Mouse (Mus musculus): Measurements from ENCODE around the gene Palm2. TPM values are rescaled to one million over a fixed set of nuclear protein-coding genes. Genes with fewer than 3 reads are reported as not detected.
A peak's percentile ranks its signal among the peaks of the same experiment; 100 is the strongest.
"Not testable (repeated sequence)": the region's sequence is repeated elsewhere in the genome, so short reads cannot be mapped to it uniquely, and the experiment has no call there.

Palm2 gene
- polyA plus RNA-seq (2016; fragmentation: Nextera tagmentation; extraction: Ambion mirVana): 9.2 and 13.2 TPM in 2 replicates

GRCm38 (mm10) chr4:57433941-57434704 lies at the start of gene Palm2:
Palm2 (plus strand) TSS chr4:57434247.
- WGBS: under 1% methylated on average over 67 of the region's 67 CpGs
- Histone ChIP-seq H3K9ac (replicated peaks) (peak within 1 kb of the TSS; percentile 68), H3K4me2 (peak within 1 kb of the TSS; percentile 100), H3K27ac (no peak within 1 kb of the TSS), H3K4me1 (replicated peaks) (peaks cover 6% of the 10 kb centered on the region; the same call in 1 of the 2 replicates), H3K27me3 (peaks cover 56% of the 10 kb centered on the region), H3K36me3 (no peaks in the 10 kb centered on the region), H3K4me3 (replicated peaks) (peak within 1 kb of the TSS; percentile 68), H3K9me3 (no peaks in the 10 kb centered on the region)
- peak; percentile 73 for ATAC-seq (ENCODE audit: insufficient number of reproducible peaks, insufficient read depth, low FRiP score, low TSS enrichment, low read depth)

GRCm38 (mm10) chr4:57384355-57384754 lies 49.7 kb upstream of the Palm2 start:
- no peaks in the 10 kb centered on the region for H3K27me3 ChIP-seq
- H3K4me1 ChIP-seq (replicated peaks): no peaks in the 10 kb centered on the region
- H3K9ac ChIP-seq (replicated peaks): no peak overlapping the region
- no peaks in the 10 kb centered on the region for H3K36me3 ChIP-seq
- H3K4me2 ChIP-seq: no peak overlapping the region
- no peak overlapping the region for H3K27ac ChIP-seq
- 83% methylated on average over 2 of the region's 2 CpGs for WGBS
- H3K9me3 ChIP-seq: no peaks in the 10 kb centered on the region
- no peak overlapping the region for H3K4me3 ChIP-seq (replicated peaks)
- no peak for ATAC-seq (ENCODE audit: insufficient number of reproducible peaks, insufficient read depth, low FRiP score, low TSS enrichment, low read depth)

GRCm38 (mm10) chr4:57391103-57391502 lies 42.9 kb upstream of the Palm2 start:
- Histone ChIP-seq H3K9ac (replicated peaks) (no peak overlapping the region), H3K4me3 (replicated peaks) (no peak overlapping the region), H3K4me2 (no peak overlapping the region), H3K4me1 (replicated peaks) (no peaks in the 10 kb centered on the region), H3K9me3 (peaks cover 5% of the 10 kb centered on the region; the same call in 1 of the 2 replicates), H3K27me3 (no peaks in the 10 kb centered on the region), H3K36me3 (no peaks in the 10 kb centered on the region), H3K27ac (no peak overlapping the region)
- WGBS: 55% methylated on average over 8 of the region's 8 CpGs
- no peak for ATAC-seq (ENCODE audit: insufficient number of reproducible peaks, insufficient read depth, low FRiP score, low TSS enrichment, low read depth)

- no peak overlapping the region for H3K9ac ChIP-seq (replicated peaks)
- no peaks in the 10 kb centered on the region for H3K4me1 ChIP-seq (replicated peaks)
- H3K36me3 ChIP-seq: no peaks in the 10 kb centered on the region
- H3K27me3 ChIP-seq: no peaks in the 10 kb centered on the region
- H3K4me3 ChIP-seq (replicated peaks): no peak overlapping the region
- H3K9me3 ChIP-seq: peaks cover 5% of the 10 kb centered on the region; the same call in 1 of the 2 replicates
- no peak for ATAC-seq (ENCODE audit: insufficient number of reproducible peaks, insufficient read depth, low FRiP score, low TSS enrichment, low read depth)
- H3K27ac ChIP-seq: no peak overlapping the region
- no peak overlapping the region for H3K4me2 ChIP-seq
- 77% methylated on average over 9 of the region's 9 CpGs for WGBS
Measured at GRCm38 (mm10) chr4:57396414-57396813, 37.6 kb upstream of the Palm2 start.

- H3K27ac ChIP-seq; H3K4me2 ChIP-seq; H3K4me1 ChIP-seq (replicated peaks); H3K27me3 ChIP-seq; H3K9me3 ChIP-seq; ATAC-seq (ENCODE audit: insufficient number of reproducible peaks, insufficient read depth, low FRiP score, low TSS enrichment, low read depth); H3K9ac ChIP-seq (replicated peaks); H3K4me3 ChIP-seq (replicated peaks); H3K36me3 ChIP-seq: not testable (repeated sequence)
- WGBS: 48% methylated on average over 6 of the region's 6 CpGs
Measured at GRCm38 (mm10) chr4:57412385-57412784, 21.7 kb upstream of the Palm2 start.

- WGBS: 36% methylated on average over 7 of the region's 7 CpGs
- no peak for ATAC-seq (ENCODE audit: insufficient number of reproducible peaks, insufficient read depth, low FRiP score, low TSS enrichment, low read depth)
- H3K9ac ChIP-seq (replicated peaks): no peak overlapping the region
Measured at GRCm38 (mm10) chr4:57413016-57413415, 21.0 kb upstream of the Palm2 start.

GRCm38 (mm10) chr4:57413670-57414069 lies 20.4 kb upstream of the Palm2 start:
- H3K36me3 ChIP-seq; H3K4me1 ChIP-seq (replicated peaks); H3K9ac ChIP-seq (replicated peaks); H3K4me2 ChIP-seq; H3K27me3 ChIP-seq; H3K4me3 ChIP-seq (replicated peaks); ATAC-seq (ENCODE audit: insufficient number of reproducible peaks, insufficient read depth, low FRiP score, low TSS enrichment, low read depth); H3K9me3 ChIP-seq; H3K27ac ChIP-seq: not testable (repeated sequence)
- WGBS: 92% methylated on average over 11 of the region's 11 CpGs

More at GRCm38 (mm10) chr4:57413016-57413415, 21.0 kb upstream of the Palm2 start:
- H3K36me3 ChIP-seq: no peaks in the 10 kb centered on the region
- H3K27me3 ChIP-seq: no peaks in the 10 kb centered on the region
- no peaks in the 10 kb centered on the region for H3K4me1 ChIP-seq (replicated peaks)
- no peak overlapping the region for H3K4me2 ChIP-seq
- H3K27ac ChIP-seq: no peak overlapping the region
- H3K4me3 ChIP-seq (replicated peaks): no peak overlapping the region
- no peaks in the 10 kb centered on the region for H3K9me3 ChIP-seq

- no peak overlapping the region for H3K27ac ChIP-seq
- no peak overlapping the region for H3K4me2 ChIP-seq
- no peaks in the 10 kb centered on the region for H3K36me3 ChIP-seq
- 90% methylated on average over 7 of the region's 7 CpGs for WGBS
- H3K4me1 ChIP-seq (replicated peaks): no peaks in the 10 kb centered on the region
- H3K27me3 ChIP-seq: no peaks in the 10 kb centered on the region; the same call in 1 of the 2 replicates
- H3K9me3 ChIP-seq: no peaks in the 10 kb centered on the region
- ATAC-seq (ENCODE audit: insufficient number of reproducible peaks, insufficient read depth, low FRiP score, low TSS enrichment, low read depth): no peak
- no peak overlapping the region for H3K4me3 ChIP-seq (replicated peaks)
- H3K9ac ChIP-seq (replicated peaks): no peak overlapping the region
Measured at GRCm38 (mm10) chr4:57424011-57424410, 10.0 kb upstream of the Palm2 start.

- no peaks in the 10 kb centered on the region for H3K9me3 ChIP-seq
- ATAC-seq (ENCODE audit: insufficient number of reproducible peaks, insufficient read depth, low FRiP score, low TSS enrichment, low read depth): no peak
- no peak overlapping the region for H3K4me3 ChIP-seq (replicated peaks)
- H3K4me1 ChIP-seq (replicated peaks): no peaks in the 10 kb centered on the region; the same call in 1 of the 2 replicates
- 76% methylated on average over 8 of the region's 8 CpGs for WGBS
- H3K27me3 ChIP-seq: peaks cover 20% of the 10 kb centered on the region
- no peak overlapping the region for H3K4me2 ChIP-seq
- no peak overlapping the region for H3K9ac ChIP-seq (replicated peaks)
- H3K36me3 ChIP-seq: no peaks in the 10 kb centered on the region
- no peak overlapping the region for H3K27ac ChIP-seq
Measured at GRCm38 (mm10) chr4:57428317-57428716, 5.7 kb upstream of the Palm2 start.

- no peak for ATAC-seq (ENCODE audit: insufficient number of reproducible peaks, insufficient read depth, low FRiP score, low TSS enrichment, low read depth)
- Histone ChIP-seq H3K36me3 (no peaks in the 10 kb centered on the region), H3K27ac (no peak overlapping the region), H3K4me2 (peak overlapping the region; percentile 100), H3K27me3 (peaks cover 56% of the 10 kb centered on the region), H3K9ac (replicated peaks) (peak overlapping the region; percentile 68; the same call in 1 of the 2 replicates), H3K4me3 (replicated peaks) (peak overlapping the region; percentile 68), H3K4me1 (replicated peaks) (peaks cover 6% of the 10 kb centered on the region; the same call in 1 of the 2 replicates), H3K9me3 (no peaks in the 10 kb centered on the region)
- 21% methylated on average over 19 of the region's 19 CpGs for WGBS
Measured at GRCm38 (mm10) chr4:57434705-57435360, 786 bp downstream of the Palm2 start.

- no peak overlapping the region for H3K4me3 ChIP-seq (replicated peaks)
- no peaks in the 10 kb centered on the region for H3K9me3 ChIP-seq
- peaks cover 6% of the 10 kb centered on the region; the same call in 1 of the 2 replicates for H3K4me1 ChIP-seq (replicated peaks)
- H3K36me3 ChIP-seq: no peaks in the 10 kb centered on the region
- H3K9ac ChIP-seq (replicated peaks): no peak overlapping the region
- no peak for ATAC-seq (ENCODE audit: insufficient number of reproducible peaks, insufficient read depth, low FRiP score, low TSS enrichment, low read depth)
- H3K27me3 ChIP-seq: peaks cover 53% of the 10 kb centered on the region
- no peak overlapping the region for H3K27ac ChIP-seq
- H3K4me2 ChIP-seq: no peak overlapping the region
- WGBS: 50% methylated on average over 4 of the region's 4 CpGs
Measured at GRCm38 (mm10) chr4:57436286-57436685, 2.2 kb downstream of the Palm2 start.
